Mouse (Mus musculus) frontal cortex, postnatal 36 days (tissue): Measurements from ENCODE around the gene Timm29.

Source experiments
- DNase-seq, 2 experiments: peaks; one replicate each; pipeline ENCODE4 v3.0.0; 2022; ENCODE audit warnings: low spot score in 2 of 2

Timm29 gene

DNA sequence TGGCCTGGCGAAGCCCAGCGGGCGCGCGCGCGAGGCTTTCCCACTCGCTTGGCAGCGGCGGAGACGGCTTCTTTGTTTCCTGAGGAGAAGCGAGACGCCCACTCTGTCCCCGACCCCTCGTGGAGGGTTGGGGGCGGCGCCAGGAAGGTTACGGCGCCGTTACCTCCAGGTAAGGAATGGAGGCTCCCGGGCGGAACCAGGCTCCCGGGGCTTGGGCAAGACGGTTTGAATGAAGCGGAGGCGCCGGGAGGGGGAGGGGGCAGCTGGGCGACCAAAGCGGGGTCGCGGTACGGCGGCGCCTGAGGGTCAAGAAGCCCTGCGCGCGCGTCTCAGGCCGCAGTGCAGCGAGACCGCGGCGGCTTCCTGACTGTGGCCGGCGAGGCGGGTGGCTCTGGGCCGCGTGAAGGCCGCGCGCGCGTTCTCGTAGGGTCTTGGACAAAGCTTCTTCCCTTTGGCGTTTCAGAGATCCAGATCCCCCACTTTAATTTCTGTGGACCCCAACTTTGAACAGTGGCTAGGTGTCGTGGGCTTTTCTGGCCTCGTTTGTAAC, 23.8 kb downstream of the Timm29 start:
- DNase-seq, result peak; percentile 81 to 84

- DNase-seq, result no peak
These were observed 24.5 kb downstream of the Timm29 start for GRCm38 (mm10) chr9:21617066-21617465.

GRCm38 (mm10) chr9:21620229-21620628, 27.7 kb downstream of the Timm29 start:
- no peak for DNase-seq

GRCm38 (mm10) chr9:21622676-21623075, 30.2 kb downstream of the Timm29 start:
- DNase-seq, result no peak

DNA sequence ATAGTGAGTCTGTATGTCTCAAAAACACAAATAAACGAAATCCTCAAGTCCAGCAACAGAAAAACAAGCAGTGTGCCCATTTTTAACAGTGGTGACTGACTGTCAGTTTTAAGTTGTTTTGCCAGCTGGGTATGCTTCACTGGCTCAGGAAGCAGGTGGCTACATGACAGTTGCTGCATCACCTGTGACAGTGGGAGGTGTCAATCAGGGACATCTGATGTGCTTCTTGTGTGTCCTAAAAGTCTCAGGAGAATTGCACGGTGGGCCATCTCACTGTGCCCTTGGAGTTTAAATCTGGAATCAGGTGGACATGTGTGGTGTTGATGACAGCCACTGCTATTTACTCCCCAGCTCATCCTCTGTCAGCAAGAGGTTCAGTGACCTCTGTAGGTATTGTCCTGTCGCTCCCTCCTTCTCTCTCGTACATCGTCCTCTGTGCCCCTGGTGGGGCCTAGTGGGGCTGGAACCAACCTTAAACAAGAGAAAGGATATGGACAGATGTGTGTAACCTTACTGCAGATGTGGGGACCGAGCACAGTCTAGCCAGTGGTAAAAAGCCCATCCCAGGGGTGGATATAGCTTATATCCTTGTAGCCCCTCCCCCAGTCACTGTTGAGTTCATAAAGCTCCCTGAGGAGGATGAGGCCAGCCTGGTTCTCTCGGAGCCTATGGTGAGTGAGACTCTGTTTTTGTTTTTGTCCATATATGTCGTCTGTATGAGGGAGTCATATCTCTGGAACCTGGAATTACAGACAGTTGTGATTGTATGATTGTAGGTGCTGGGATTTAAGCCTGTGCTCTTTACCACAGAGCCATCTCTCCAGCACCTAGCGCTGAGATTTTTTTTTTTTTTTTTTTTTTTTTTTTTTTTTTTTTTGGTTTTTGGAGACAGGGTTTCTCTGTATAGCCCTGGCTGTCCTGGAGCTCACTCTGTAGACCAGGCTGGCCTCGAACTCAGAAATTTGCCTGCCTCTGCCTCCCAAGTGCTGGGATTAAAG, 33.1 kb downstream of the Timm29 start:
- no peak for DNase-seq

DNA sequence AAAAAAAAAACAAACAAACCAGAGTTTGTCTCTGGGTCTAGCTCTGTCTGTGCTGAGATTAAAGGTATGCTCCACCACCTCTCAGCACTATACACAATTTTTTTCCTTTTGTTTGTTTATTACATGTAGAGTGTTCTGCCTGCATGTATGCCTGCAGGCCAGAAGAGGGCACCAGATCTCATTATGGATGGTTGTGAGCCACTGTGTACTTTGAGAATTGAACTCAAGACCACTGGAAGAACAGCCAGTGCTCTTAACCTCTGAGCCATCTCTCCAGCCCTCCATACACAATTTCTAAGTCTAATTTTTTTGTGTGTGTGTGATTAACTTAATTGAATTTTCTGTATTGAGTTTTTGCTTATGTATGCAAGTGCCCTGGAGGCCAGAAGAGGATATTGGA, 34.0 kb downstream of the Timm29 start:
- DNase-seq, result no peak

GRCm38 (mm10) chr9:21627145-21627795, 34.7 kb downstream of the Timm29 start:
- no peak for DNase-seq

GRCm38 (mm10) chr9:21630673-21631072, 38.2 kb downstream of the Timm29 start:
- peak in 1 of 2 experiments; percentile 62 for DNase-seq

DNA sequence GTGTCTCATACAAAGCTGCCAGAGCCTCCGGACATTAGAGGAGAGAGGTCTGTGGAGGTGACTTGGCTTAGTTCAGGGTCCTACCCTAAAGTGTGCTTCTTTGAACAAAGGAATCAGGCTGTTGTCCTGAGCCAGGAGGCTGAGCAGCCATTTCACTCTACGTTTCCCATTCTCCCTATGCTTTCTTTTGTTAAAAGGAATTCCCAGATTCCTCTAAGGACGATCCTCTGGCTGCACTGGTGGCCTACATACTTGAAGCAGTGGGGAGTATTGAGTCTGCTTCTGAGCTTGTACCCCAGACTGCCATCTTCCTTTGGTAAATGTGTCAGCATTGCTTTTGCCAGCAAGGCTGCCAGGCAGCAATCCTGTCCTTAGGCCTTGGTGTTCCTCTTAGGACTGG, 40.6 kb downstream of the Timm29 start:
- DNase-seq, result no peak

DNA sequence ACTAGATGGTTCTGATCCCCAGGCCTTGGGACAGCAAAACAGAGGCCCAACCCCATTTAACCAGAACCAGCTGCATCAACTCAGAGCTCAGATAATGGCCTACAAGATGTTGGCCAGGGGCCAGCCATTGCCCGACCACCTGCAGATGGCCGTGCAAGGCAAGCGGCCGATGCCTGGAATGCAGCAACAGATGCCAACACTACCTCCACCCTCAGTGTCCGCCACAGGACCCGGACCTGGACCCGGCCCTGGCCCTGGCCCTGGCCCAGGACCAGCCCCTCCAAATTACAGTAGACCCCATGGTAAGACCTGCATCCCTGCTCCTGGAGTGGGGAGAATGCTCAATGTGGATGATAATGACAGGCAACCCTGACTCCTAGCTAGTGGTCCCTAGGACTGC, 43.1 kb downstream of the Timm29 start:
- no peak for DNase-seq

- DNase-seq, result no peak
These were observed 46.5 kb downstream of the Timm29 start for GRCm38 (mm10) chr9:21639031-21639430.
